Mouse (Mus musculus) testis, adult 2 months (tissue): ENCODE data around the gene Auh. TPM values are rescaled to one million over a fixed set of nuclear protein-coding genes. Genes with fewer than 3 reads are reported as not detected.

Experiments
- H3K27ac ChIP-seq: fragments of 200-500 bp; 2 replicates; pipeline ENCODE4 v1.5.1; 2012; ENCODE audit warnings: low read depth, low read length; ENCODE audit not compliant: control insufficient read depth, insufficient read depth
- H3K27me3 ChIP-seq: fragments of 200-500 bp; 2 replicates; pipeline ENCODE4 v1.6.1; 2012; ENCODE audit warnings: mild to moderate bottlenecking, low read length, moderate library complexity; ENCODE audit not compliant: control insufficient read depth, insufficient read depth
- H3K36me3 ChIP-seq: fragments of 200-500 bp; 2 replicates; pipeline ENCODE4 v1.6.1; 2012; ENCODE audit warnings: mild to moderate bottlenecking, low read length; ENCODE audit not compliant: control insufficient read depth, insufficient read depth
- H3K4me1 ChIP-seq: fragments of 200-500 bp; 2 replicates; pipeline ENCODE4 v1.6.1; 2012; ENCODE audit warnings: low read length; ENCODE audit not compliant: control insufficient read depth, insufficient read depth
- H3K4me3 ChIP-seq: fragments of 200-500 bp; 2 replicates; pipeline ENCODE4 v1.5.1; 2012; ENCODE audit warnings: low read depth, mild to moderate bottlenecking, low read length, moderate library complexity, mixed read lengths; ENCODE audit not compliant: control insufficient read depth
- CTCF ChIP-seq: fragments of 200-500 bp; IDR thresholded peaks from 2 replicates; pipeline ENCODE4 v1.5.1; 2012; ENCODE audit warnings: low read depth, mild to moderate bottlenecking, inconsistent platforms, low read length, moderate library complexity; ENCODE audit not compliant: control insufficient read depth, insufficient read depth, insufficient replicate concordance
- POLR2A ChIP-seq: fragments of 200-500 bp; IDR thresholded peaks from 2 replicates; pipeline ENCODE4 v1.6.1; 2012; ENCODE audit warnings: low read depth, mild to moderate bottlenecking, inconsistent platforms, low read length, moderate library complexity; ENCODE audit not compliant: control insufficient read depth
- polyA plus RNA-seq: library from polyadenylated mRNA; depleted of rRNA; stranded (reverse); fragments of >200 nt; gene quantifications from 2 replicates; pipeline ENCODE4 v1.2.3, GENCODE M21; 2012

Gene Auh
- polyA plus RNA-seq, 1 experiment = 6.1 TPM

- Histone ChIP-seq H3K4me1 (no peaks in the 10 kb centered on the region), H3K27me3 (no peaks in the 10 kb centered on the region), H3K4me3 (no peak overlapping the region), H3K36me3 (no peaks in the 10 kb centered on the region), H3K27ac (no peak overlapping the region)
- no peak for TF ChIP-seq POLR2A
- no peak for TF ChIP-seq CTCF
Observed at GRCm38 (mm10) chr13:52921065-52921825, 8.2 kb downstream of the Auh start.

DNA sequence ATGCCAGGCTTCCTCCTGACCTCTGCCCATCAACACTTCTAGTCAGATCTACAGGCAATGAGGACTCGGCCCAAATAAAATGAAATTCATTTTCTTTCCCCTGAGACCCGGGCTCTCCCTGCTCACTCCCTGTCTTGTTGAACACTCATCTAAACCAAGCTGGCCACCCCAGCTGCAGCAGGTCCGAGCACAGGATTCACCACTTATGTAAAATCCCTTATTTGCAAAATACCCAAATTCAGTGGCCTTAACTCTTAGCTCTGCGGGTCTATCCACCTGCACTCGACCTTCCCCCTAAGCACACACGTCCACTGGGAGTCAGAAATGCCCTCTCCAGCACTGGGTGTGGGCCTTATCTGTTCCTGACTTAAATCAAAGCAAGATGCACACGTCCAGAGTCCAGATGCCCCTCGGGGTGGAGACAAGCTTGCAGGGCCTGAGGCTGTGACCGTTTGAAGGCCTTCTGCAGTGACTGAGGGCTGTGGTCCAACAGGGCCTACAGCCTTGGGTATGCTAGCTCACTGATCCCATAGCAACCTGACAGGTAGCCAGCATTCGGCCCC is 9.6 kb downstream of the Auh start:
- no peak overlapping the region for H3K27ac ChIP-seq
- TF ChIP-seq POLR2A (no peak), CTCF (no peak)
- no peaks in the 10 kb centered on the region for H3K4me1 ChIP-seq
- no peak overlapping the region for H3K4me3 ChIP-seq
- no peaks in the 10 kb centered on the region for H3K36me3 ChIP-seq
- H3K27me3 ChIP-seq = no peaks in the 10 kb centered on the region

DNA sequence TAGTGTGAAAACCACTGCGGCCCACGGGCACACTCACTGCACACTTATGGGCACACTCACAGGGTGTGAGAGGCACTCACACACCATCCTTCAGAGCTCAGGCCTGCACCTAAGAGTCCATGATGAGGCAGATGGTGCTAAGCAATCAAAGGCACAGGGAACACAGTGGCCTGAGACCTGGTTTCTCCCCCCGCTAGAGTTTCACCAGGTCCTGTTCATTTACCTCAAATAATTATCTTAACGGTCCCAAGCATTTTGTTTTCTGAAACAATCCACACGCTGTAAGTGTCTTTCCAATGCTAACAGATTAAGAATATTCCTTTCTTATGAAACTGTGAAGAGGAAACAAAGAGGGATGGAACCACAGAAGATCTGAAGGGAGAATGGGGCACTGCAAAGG is 11.1 kb downstream of the Auh start:
- Histone ChIP-seq H3K27ac (no peak overlapping the region), H3K36me3 (no peaks in the 10 kb centered on the region), H3K4me1 (no peaks in the 10 kb centered on the region), H3K4me3 (no peak overlapping the region), H3K27me3 (no peaks in the 10 kb centered on the region)
- TF ChIP-seq CTCF (no peak), POLR2A (no peak)

GRCm38 (mm10) chr13:52914591-52915110 is 14.8 kb downstream of the Auh start:
- TF ChIP-seq CTCF = no peak
- TF ChIP-seq POLR2A = no peak
- no peaks in the 10 kb centered on the region for H3K36me3 ChIP-seq
- H3K4me3 ChIP-seq = no peak overlapping the region
- no peaks in the 10 kb centered on the region for H3K4me1 ChIP-seq
- no peaks in the 10 kb centered on the region for H3K27me3 ChIP-seq
- no peak overlapping the region for H3K27ac ChIP-seq

GRCm38 (mm10) chr13:52913926-52914325 is 15.6 kb downstream of the Auh start:
- TF ChIP-seq POLR2A = no peak
- Histone ChIP-seq H3K27me3 (no peaks in the 10 kb centered on the region), H3K27ac (no peak overlapping the region), H3K36me3 (no peaks in the 10 kb centered on the region), H3K4me3 (no peak overlapping the region), H3K4me1 (no peaks in the 10 kb centered on the region)

- Histone ChIP-seq H3K27ac (no peak overlapping the region), H3K36me3 (no peaks in the 10 kb centered on the region), H3K27me3 (no peaks in the 10 kb centered on the region), H3K4me3 (no peak overlapping the region), H3K4me1 (no peaks in the 10 kb centered on the region)
- TF ChIP-seq POLR2A = no peak
- no peak for TF ChIP-seq CTCF
Observed at GRCm38 (mm10) chr13:52912495-52912894, 17.0 kb downstream of the Auh start.

- Histone ChIP-seq H3K36me3 (no peaks in the 10 kb centered on the region), H3K27ac (no peak overlapping the region), H3K4me3 (no peak overlapping the region), H3K27me3 (no peaks in the 10 kb centered on the region), H3K4me1 (no peaks in the 10 kb centered on the region)
- no peak for TF ChIP-seq CTCF
- no peak for TF ChIP-seq POLR2A
Observed at GRCm38 (mm10) chr13:52911259-52911658, 18.2 kb downstream of the Auh start.
